Comparison of ENCODE assay signal across 19 mouse cellular contexts in the genomic region with DNA sequence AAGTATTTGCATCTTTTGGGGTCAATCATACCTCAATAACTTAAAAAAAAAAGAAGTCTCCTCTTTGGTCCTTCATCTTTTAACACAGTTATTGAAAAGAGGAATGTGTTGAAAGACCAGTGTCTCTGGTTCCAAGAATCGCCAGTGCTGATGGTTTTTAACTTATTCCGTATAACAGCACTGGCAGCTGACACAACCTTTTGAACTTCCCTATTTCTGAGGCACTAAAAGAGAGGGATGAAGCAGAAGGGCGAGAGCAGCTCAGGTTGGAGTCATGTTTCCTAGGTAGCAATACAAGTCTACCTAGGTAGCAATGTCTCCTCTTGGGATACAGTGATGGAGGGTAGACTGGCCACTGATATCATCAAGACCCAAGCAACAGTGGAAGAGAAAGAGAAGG.
"Had no signal": no experiment of that assay in that cellular context is flagged by ENCODE, and none has a peak within 500 bp of the region (broad histone marks: within the 10 kb centered on the region; RNA-seq: fewer than 3 reads in every experiment).

No protein-coding gene starts in this region.

- H3K4me1 ChIP-seq: liver, embryonic 15.5 days; neural tube, embryonic 12.5 days had no signal

- H3K36me3 ChIP-seq: liver, embryonic 15.5 days; lung, embryonic 15.5 days; midbrain, embryonic 13.5 days; midbrain, embryonic 15.5 days; neural tube, embryonic 12.5 days; stomach, embryonic 15.5 days had no signal

- H3K27me3 ChIP-seq: liver, embryonic 15.5 days; lung, embryonic 15.5 days; midbrain, embryonic 15.5 days; stomach, embryonic 15.5 days had no signal

- ATAC-seq: liver, postnatal 0 days; lung, postnatal 0 days; midbrain, embryonic 13.5 days; midbrain, embryonic 15.5 days had no signal

- H3K9ac ChIP-seq: liver, embryonic 15.5 days; liver, postnatal 0 days; lung, embryonic 15.5 days; midbrain, embryonic 13.5 days; midbrain, embryonic 15.5 days; neural tube, embryonic 12.5 days; stomach, embryonic 15.5 days had no signal

- H3K9me3 ChIP-seq: liver, embryonic 15.5 days; lung, embryonic 15.5 days; megakaryocyte, embryonic 14.5 days; midbrain, embryonic 13.5 days; midbrain, embryonic 15.5 days; neural tube, embryonic 12.5 days; stomach, embryonic 15.5 days had no signal

- H3K4me3 ChIP-seq: liver, embryonic 15.5 days; lung, embryonic 15.5 days; megakaryocyte, embryonic 14.5 days; midbrain, embryonic 13.5 days; midbrain, embryonic 15.5 days; neural tube, embryonic 12.5 days; stomach, embryonic 15.5 days had no signal

- DNase-seq: liver, postnatal 0 days; lung, adult 2 months; lung, postnatal 14 days; lung, postnatal 36 days; right cerebral cortex, postnatal 14 days; thymus, adult 2 months; thymus, postnatal 25 days; thymus, postnatal 4 days had no signal

- H3K4me2 ChIP-seq: liver, embryonic 15.5 days; lung, embryonic 15.5 days; midbrain, embryonic 11.5 days; midbrain, embryonic 13.5 days; midbrain, embryonic 15.5 days; neural tube, embryonic 12.5 days; stomach, embryonic 15.5 days had no signal

- H3K27ac ChIP-seq: liver, embryonic 15.5 days; lung, embryonic 15.5 days; macrophage; midbrain, embryonic 13.5 days; midbrain, embryonic 15.5 days; neural tube, embryonic 12.5 days; stomach, embryonic 15.5 days; stomach, postnatal 0 days had no signal
